Mouse (Mus musculus): ENCODE measurements around the gene Fam110c.
"Not testable (repeated sequence)": the region's sequence is repeated elsewhere in the genome, so short reads cannot be mapped to it uniquely, and the experiment has no call there.

Fam110c gene

DNA sequence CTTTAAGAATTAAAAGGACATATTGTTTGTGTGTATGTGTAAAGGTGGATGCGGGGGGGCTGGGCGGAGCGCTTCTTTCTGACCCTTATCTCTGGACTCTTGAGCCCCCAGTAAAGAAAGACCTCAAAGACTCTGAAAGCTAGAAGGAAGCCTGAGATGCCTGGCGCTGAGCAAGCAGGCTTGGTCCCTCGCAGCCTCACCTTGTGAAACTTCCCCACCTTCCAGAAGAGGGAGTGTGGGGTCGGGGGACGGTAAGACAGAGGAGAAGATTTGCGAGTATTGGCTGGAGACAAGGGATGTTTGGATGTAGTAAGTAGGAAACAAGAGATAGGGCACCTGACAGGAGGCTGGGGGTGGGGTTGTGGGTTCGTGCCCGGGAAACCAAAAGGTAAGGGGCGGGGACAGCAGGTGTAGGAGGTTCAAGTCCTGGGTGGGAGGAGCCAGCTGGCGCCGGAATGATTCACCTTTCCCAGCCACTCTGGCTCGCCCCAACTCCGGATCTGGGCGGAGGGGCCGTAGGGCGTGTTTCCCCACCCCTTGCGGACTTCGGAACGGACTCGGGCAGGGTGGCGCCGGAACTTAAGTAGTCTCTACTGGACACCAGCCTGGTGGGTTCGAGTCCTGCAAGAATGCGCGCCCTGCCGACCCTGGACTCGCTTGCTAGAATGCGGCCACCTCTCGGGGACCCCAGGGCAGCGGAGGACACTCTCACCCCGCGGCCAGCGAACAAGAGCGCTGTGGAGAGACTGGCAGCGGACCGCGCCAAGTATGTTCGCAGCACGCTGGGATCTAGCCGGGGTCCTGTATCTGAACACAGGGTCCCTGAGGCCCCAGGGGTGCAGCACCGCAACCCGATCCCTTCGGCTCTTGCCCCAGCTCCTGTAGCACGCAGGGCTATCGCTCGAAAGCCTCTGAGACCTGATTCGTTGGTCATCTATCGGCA is at the start of gene Fam110c:
Fam110c (plus strand) TSS at position 450 of the 943 bp plus-strand sequence.
- peak; percentile 92 for DNase-seq

DNA sequence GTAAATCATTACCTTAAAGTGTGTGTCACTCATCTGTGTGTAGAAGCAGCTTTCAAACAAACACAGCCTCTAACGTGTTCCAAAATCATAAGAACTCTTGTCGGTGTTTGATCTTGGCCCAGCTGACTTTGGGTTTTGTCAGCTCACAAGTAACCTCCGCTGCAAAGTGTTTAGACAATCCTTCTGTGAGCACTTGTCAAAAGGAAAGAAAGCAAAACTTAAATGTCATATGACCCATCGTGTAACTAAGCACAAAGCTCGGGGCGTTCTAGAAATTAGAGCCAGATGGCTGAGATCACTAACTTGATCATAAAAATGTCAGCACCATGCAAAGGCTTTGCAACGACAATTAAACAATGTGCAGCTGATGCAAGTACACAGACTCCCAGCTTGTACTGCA is 47.2 kb upstream of the Fam110c start:
- DNase-seq, result no peak

DNA sequence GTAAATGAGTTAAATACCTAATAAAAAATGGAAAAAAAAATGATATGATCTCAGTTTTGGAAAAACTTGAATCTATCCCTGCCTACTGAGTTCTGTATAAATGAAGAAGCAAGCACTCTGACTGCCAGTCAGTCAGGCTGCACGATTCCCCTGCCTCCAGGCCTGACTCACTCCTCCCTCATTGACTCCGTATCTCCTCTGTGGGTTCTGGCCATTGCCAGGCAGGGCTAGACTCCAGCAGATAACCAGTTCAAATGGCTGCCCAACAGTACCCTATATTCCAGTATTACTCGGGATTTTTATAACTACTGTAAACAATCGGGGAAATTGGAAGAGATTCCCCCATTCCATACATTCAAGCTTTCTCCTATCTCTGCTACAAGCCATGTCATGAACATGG is 21.6 kb upstream of the Fam110c start:
- DNase-seq, result no peak

DNA sequence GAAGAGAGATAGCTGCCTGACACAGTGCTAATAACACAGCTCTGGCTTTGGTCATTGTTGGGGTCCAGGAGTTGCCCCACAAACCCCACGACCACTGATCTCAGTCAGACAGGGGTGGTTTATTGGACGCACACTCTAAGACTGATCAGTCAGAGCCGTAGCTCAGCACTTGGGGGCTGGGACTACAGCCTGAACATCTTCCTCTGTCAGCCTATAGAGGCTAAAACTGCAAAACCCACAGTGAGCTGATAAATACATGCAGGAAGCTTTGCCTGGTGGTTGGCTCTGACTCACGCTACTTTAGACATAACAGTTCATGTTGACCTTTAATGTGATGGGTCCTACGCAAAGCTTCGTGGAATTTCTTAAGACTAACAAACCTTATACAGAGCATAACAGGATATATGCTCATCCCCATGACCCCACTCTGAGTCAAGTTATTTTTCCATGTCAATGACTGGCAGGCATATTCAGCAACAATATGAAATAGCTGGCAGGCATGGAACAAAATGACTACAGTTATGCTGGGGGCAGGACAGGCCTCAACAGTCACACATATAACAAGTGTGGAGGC is 17.3 kb upstream of the Fam110c start:
- DNase-seq, result no peak

DNA sequence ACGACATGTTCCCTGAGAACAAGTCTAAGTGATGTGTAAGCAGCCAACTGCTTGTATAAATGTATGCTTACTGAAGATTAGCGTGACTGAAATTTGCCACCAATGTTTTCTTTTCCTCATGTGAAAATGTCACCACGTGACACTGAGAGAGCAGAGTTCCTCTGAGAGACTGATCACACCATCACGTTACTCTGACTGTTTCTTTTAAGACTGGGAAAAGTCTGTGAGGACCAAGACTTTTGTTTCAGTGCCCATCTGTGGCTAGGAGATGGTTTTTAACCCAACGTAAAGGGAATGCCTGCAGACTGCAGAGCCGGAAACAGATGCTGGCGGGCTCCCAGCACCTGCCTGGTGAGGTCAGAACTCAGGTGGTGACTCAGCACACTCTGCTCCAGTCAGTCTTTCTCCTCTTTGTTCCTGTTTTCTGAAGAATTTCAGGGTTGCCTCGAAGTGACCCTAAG is 14.2 kb upstream of the Fam110c start:
- peak; percentile 45 for DNase-seq

DNA sequence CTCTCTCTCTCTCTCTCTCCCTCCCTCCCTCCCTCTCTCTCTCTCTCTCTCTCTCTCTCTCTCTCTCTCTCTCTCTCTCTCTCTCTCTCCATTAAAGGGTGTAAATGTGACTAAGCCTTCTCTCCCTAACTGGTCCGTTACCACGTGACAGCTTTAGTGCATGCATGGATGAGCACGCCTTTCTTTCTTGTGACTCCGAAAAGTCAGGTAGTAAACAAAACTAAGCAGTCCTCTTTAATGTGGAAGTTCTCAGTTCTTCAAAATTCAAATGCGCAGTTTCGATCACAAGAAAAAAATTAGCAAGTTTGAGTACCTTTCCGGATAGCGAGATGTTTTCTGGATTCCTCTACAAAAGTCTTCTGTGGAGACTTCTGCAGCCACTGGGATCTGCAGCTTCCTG is 13.4 kb upstream of the Fam110c start:
- no peak for DNase-seq

DNA sequence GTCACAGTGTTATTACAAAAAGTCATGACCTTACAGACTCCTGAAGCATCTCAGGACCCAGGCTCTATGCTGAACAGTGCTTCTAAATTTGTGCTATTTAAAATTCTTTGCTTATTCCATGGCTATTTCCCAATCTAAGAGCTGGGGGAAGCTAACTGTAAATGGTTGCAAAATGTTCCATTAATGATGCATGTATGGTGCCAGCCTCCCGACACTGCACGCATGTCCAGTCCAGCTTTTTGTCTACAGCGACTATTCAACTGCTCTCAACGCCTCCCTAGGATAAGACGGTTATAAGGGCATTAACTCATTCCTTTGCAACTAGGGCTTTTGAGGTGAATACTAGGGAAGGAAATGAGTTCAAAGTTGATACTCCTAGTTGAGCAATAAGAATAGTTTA is 2.4 kb upstream of the Fam110c start:
- no peak for DNase-seq

DNA sequence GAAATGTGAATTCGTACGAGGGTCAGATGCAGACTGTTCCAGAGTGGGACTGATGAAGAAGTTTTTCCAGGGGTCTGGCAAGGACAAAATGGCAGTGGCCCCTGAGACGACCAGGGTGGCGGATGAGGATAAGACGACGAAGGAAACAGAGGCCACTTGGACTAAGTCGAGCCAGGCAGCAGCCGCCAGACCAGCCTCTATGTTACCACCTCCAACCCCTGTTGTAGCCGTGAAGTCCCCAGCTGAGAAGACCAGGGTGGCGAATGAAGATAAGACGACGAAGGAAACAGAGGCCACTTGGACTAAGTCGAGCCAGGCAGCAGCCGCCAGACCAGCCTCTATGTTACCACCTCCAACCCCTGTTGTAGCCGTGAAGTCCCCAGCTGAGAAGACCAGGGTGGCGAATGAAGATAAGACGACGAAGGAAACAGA is 710 bp downstream of the Fam110c start:
- not testable (repeated sequence) for DNase-seq

DNA sequence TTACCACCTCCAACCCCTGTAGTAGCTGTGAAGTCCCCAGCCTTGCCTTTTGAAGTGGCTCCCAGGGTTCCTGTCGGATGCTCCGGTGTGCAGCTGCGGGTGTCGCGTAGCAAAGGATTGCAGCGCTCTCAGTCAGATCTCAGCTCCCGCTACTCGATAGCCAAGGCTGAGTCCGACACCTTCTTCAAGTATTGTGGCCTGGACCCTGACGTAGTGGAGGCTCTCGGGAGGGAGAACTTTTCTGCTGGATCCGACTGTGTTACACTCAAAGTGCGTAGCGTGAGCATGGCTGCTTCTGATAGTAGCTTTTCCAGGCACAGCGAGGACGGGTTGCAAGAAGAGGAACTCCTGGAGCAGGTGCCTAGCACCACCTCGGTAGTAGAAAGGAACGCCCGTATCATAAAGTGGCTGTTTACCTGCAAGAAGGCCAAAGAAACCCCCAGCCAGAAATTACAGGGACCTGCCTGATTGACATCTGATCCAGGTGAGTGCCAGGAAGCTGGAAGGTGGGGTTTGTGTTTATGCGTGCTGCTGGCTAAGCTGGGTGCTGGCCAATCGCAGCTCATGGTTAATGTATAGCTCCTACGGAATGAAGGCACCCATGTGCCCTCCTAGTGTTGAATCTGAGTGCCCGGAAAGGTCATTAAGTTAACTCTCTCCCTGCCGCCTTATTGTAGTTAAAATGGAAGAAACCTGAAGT is 1.3 kb downstream of the Fam110c start:
- peak; percentile 78 for DNase-seq

- no peak for DNase-seq
Measured at GRCm38 (mm10) chr12:31077020-31077419, 3.4 kb downstream of the Fam110c start.

DNA sequence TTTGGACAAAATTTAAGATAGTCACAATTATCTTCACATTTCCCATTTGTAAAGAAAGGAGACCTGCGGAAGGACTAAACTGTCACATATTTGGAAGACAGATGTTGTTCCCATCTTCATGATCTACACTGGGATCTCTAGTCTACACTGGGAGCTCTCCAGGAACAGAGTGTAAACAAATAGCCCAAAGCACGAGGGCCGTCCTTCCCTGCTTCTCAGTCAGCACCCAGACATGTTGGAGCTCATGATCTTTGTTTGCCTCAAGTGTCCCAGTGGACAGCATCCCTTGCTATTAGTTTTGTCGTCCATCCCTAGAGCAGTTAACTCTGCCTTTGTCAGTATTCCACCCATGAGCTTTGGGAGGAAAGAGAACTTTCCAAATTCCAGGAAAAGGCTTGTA is 4.4 kb downstream of the Fam110c start:
- DNase-seq, result no peak

DNA sequence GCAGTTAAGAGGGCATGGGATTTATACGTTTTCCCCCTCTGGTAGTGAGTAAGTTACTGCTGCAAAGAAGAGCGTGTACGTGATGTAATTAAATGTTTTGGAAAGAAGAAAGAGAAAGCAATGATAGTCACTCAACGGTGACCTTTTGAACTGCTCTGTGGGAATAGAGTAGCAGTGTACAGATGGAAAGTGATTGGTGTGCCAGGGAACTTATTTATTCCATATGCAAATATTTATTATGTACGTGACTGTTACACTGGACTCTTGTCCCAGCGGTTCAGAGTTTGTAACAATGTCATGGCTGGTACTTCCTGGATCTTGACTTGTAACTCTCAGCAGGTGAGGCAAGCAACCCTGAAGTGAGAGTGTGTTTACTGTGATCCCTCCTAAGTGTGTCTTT is 6.7 kb downstream of the Fam110c start:
- DNase-seq, result no peak

DNA sequence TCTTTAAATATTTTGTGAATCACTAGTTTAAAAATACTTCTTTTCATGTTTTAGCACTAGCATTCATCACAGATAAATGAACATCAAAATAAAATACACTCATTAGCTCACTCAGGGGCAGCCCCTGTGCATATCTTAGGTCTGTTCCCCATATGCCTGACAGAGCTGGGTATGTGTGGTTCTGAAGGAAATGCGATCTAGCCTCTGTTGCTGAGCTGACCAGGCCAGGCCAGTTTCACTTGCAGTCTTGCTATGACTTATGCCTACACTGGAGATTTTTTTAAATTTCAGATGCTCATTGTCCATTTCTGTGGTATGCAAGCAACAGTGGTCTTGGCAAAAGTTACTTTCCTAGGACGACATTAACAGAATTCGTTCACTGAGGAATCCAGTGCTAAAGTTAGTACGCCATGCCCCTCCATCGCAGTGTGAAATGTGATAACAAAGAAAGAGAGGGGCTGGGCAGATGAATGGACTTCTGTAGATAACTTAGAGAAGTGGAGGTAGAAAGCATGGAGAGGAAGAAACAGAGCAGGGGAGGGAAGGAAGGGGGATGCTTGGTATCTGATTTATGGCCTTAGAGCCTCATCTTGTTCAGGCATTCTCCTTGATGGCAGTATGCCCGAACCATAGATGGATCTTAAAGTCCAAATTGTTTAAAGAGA is 7.4 kb downstream of the Fam110c start:
- DNase-seq, result no peak

DNA sequence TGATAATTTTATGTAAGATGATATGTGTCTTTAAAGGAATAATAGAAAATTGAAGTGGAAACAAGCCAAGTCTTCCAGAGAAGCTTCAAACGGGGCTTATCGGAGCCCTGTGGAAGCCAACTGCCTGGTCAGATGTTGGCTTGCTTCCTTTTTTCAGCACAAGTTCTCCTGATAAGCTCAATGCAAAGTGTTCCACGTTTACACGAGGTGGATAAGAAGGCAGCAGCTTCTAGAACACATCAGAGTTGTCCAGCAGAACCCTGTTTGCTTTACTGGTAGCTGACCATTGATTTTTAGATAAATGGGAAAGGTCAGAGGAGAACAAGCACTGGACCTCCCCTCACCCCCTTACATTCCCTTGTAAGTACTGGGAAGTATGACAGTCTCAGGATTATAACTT is 9.3 kb downstream of the Fam110c start:
- DNase-seq, result no peak

DNA sequence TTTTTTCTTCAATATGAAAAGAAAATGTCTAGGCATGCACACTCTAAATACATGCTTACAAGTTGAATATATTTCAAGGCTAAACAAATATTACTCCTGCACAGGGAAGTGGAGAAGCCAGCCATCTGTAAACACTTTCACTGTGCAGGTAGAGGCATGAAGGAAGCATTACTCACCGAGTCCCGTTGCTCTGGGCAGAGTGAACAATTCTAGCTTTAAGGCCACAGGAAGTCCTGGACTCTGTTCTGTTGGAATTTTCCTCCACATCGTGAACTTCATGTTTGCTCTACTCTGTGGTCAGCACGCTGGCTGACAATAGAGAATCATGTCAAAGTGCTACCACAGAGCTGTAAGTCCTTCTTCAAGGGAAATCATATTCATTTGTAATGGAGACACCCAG is 9.7 kb downstream of the Fam110c start:
- no peak for DNase-seq

- no peak for DNase-seq
Measured at GRCm38 (mm10) chr12:31087060-31087459, 13.4 kb downstream of the Fam110c start.

DNA sequence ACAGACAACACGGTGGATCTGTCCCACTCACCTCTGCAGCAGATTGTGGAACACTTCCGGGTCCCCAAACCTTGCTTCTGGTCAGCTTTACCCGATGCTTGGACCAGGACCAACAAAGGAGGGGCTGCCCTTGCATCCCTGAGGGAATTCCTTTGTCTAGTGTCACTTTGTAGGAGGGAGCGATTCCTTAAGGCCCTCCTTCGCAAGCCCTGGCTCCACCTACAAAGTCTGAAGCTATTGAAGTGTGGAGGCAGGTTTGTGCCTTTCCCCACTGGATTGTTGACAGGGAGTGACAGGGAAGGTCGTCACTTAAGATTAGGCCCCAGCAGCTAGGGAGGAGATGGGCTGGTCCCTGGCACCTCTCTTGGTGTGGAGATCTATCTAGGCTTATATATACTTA is 16.7 kb downstream of the Fam110c start:
- DNase-seq, result no peak

GRCm38 (mm10) chr12:31090882-31091640 is 17.4 kb downstream of the Fam110c start:
- DNase-seq, result no peak

GRCm38 (mm10) chr12:31092481-31092880 is 18.8 kb downstream of the Fam110c start:
- DNase-seq, result no peak

DNA sequence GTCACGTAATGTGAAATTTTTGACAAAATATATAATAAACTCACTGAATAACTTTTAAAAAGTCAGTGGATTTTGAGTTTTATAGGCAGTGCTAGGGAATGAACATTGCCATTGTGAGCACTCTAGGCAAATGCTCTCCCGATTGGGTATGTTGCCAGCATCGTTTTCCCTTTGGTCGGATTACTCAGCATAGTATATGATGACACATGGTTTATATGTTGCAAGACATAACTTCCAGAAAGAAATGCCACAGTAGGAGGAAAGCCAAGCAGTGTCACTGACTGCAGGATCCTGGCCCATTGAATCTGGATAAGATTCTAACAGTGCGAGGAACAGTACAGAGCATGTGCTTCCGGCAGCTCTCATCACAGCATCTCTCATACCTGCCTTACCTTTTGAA is 23.5 kb downstream of the Fam110c start:
- no peak for DNase-seq

DNA sequence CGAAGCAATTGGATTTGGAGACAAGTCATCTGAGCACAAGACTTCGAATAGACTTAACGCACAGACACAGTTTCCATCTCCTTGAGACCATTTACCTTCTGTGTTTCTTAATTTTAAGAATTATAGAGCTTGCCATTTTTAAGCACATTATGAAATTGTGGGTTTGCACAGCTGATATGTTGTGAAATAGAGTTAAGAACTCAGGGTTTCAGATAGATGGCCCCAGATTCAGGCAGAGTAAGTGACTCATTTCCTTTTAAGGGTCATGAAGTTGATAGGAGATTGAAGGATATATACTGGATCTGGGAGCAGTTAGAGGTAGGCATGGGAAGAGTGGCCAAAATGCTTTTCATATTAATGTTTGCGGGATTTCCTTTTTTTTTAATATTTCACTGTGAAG is 27.5 kb downstream of the Fam110c start:
- DNase-seq, result no peak

- DNase-seq, result no peak
Measured at GRCm38 (mm10) chr12:31101821-31102220, 28.2 kb downstream of the Fam110c start.

Data from kidney, adult 18-20 months (tissue).